Mouse (Mus musculus): ENCODE data around the gene Crls1. TPM values are rescaled to one million over a fixed set of nuclear protein-coding genes. Genes with fewer than 3 reads are reported as not detected.
A peak's percentile ranks its signal among the peaks of the same experiment; 100 is the strongest.

Crls1 gene
- polyA plus RNA-seq, 1 experiment = 46.4 TPM

DNA sequence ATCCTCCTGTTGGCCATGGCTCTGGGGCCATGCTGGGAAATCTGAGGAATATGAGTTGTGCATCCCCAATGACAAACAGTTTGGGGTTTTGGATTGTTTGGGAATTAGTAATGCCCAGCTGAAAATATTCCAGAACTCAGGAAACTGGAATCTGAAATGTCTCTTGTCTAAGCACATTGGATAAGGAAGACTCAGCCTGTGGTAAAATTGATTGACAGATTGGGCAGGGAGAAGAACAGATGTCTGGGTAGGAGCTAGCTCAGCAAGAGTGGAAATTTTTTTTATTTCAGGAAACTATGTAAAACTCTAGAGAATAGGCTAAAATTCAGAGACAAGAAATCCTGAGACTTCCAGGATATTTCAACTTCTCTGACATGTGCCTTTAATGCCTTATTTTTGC is 14.0 kb downstream of the Crls1 start:
- Histone ChIP-seq H3K27me3 (ENCODE audit: control insufficient read depth, insufficient read depth, insufficient read length) (no peaks in the 10 kb centered on the region), H3K4me2 (ENCODE audit: low read depth) (peak overlapping the region; percentile 43), H3K4me3 (no peak overlapping the region), H3K36me3 (ENCODE audit: control insufficient read depth, insufficient read depth) (peaks cover 35% of the 10 kb centered on the region), H3K79me2 (ENCODE audit: control insufficient read depth, insufficient read depth) (peaks cover 50% of the 10 kb centered on the region), H3ac (ENCODE audit: control insufficient read depth, insufficient read length) (no peak overlapping the region)
- TF ChIP-seq E2F4 (IDR thresholded peaks at IDR 0.05; ENCODE audit: insufficient read depth) (no peak), TCF12 (IDR thresholded peaks at IDR 0.05; ENCODE audit: insufficient read depth, poor library complexity, severe bottlenecking) (no peak), MAX (IDR thresholded peaks at IDR 0.05; ENCODE audit: low read depth) (no peak), MYOD1 (IDR thresholded peaks at IDR 0.05; ENCODE audit: control insufficient read depth in 1 of 3, insufficient read length in 2 of 3, low read depth in 2 of 3) (no peak), POLR2A (IDR thresholded peaks at IDR 0.05; ENCODE audit: insufficient read length, low read depth) (no peak), POLR2AphosphoS2 (IDR thresholded peaks at IDR 0.05; ENCODE audit: insufficient read length, low read depth) (no peak), SRF (IDR thresholded peaks at IDR 0.05; ENCODE audit: control insufficient read depth, insufficient read length, low read depth) (no peak), CEBPB (IDR thresholded peaks at IDR 0.05; ENCODE audit: insufficient read depth, poor library complexity, severe bottlenecking) (no peak), REST (IDR thresholded peaks at IDR 0.05; ENCODE audit: insufficient read depth, insufficient read length) (no peak), MYOG (IDR thresholded peaks at IDR 0.05; ENCODE audit: control insufficient read depth in 1 of 3, insufficient read depth in 1 of 3, insufficient read length in 2 of 3, low read depth in 2 of 3) (no peak), USF1 (IDR thresholded peaks at IDR 0.05; ENCODE audit: low read depth) (no peak), TCF3 (IDR thresholded peaks at IDR 0.05; ENCODE audit: insufficient read length, low read depth) (no peak)

DNA sequence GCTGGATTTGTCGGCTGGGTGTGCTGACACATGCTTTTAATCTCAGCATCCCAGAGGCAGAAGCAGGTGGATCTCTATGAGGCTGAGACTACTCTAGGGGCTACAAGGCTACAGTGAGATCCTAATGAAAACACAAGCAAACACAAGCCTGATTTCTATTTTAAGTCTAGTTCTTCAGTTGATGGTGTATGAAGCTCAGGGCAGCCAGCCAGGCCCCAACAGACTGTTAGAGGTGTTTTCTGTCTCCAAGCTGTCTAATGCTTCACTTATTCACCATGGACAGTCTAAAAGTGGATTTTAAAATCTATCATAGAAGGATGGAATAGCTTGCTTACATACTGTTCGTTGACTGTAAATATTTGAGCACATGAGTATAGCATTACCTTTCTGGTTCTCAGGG is 15.0 kb downstream of the Crls1 start:
- H3K4me3 ChIP-seq = no peak overlapping the region
- peak overlapping the region; percentile 5 for H3K4me2 ChIP-seq (ENCODE audit: low read depth)
- peaks cover 40% of the 10 kb centered on the region for H3K79me2 ChIP-seq (ENCODE audit: control insufficient read depth, insufficient read depth)
- H3K27me3 ChIP-seq (ENCODE audit: control insufficient read depth, insufficient read depth, insufficient read length) = no peaks in the 10 kb centered on the region
- H3ac ChIP-seq (ENCODE audit: control insufficient read depth, insufficient read length) = no peak overlapping the region
- peaks cover 39% of the 10 kb centered on the region for H3K36me3 ChIP-seq (ENCODE audit: control insufficient read depth, insufficient read depth)
- TF ChIP-seq CEBPB (IDR thresholded peaks at IDR 0.05; ENCODE audit: insufficient read depth, poor library complexity, severe bottlenecking) (no peak), SRF (IDR thresholded peaks at IDR 0.05; ENCODE audit: control insufficient read depth, insufficient read length, low read depth) (no peak), REST (IDR thresholded peaks at IDR 0.05; ENCODE audit: insufficient read depth, insufficient read length) (no peak), POLR2AphosphoS2 (IDR thresholded peaks at IDR 0.05; ENCODE audit: insufficient read length, low read depth) (no peak), USF1 (IDR thresholded peaks at IDR 0.05; ENCODE audit: low read depth) (no peak)

DNA sequence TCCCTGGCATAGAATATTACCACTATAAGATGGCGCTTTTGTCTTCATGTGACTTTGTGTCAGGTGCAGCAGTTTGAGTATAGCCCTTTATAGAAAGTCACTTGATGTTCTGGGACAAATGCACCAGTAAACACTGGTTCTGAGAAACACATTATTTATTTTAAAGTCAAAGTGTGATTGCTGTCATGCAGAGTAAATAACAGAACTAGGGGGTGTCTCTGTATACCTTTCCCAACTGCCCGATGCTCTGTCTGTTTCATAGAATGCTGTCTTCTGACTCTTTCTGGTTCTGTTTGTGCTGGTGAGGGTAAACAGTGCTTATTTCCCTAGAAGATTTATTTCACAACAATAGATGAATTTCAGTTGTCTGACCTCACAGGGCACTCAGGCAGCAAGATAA is 16.9 kb downstream of the Crls1 start:
- Histone ChIP-seq H3K36me3 (ENCODE audit: control insufficient read depth, insufficient read depth) (peaks cover 43% of the 10 kb centered on the region), H3K27me3 (ENCODE audit: control insufficient read depth, insufficient read depth, insufficient read length) (no peaks in the 10 kb centered on the region), H3K79me2 (ENCODE audit: control insufficient read depth, insufficient read depth) (peaks cover 21% of the 10 kb centered on the region), H3ac (ENCODE audit: control insufficient read depth, insufficient read length) (no peak overlapping the region), H3K4me3 (no peak overlapping the region), H3K4me2 (ENCODE audit: low read depth) (no peak overlapping the region)
- TF ChIP-seq TCF12 (IDR thresholded peaks at IDR 0.05; ENCODE audit: insufficient read depth, poor library complexity, severe bottlenecking) (no peak), E2F4 (IDR thresholded peaks at IDR 0.05; ENCODE audit: insufficient read depth) (no peak), REST (IDR thresholded peaks at IDR 0.05; ENCODE audit: insufficient read depth, insufficient read length) (no peak), CEBPB (IDR thresholded peaks at IDR 0.05; ENCODE audit: insufficient read depth, poor library complexity, severe bottlenecking) (no peak), MYOG (IDR thresholded peaks at IDR 0.05; ENCODE audit: control insufficient read depth in 1 of 3, insufficient read depth in 1 of 3, insufficient read length in 2 of 3, low read depth in 2 of 3) (no peak), POLR2AphosphoS2 (IDR thresholded peaks at IDR 0.05; ENCODE audit: insufficient read length, low read depth) (no peak), SRF (IDR thresholded peaks at IDR 0.05; ENCODE audit: control insufficient read depth, insufficient read length, low read depth) (no peak), MAX (IDR thresholded peaks at IDR 0.05; ENCODE audit: low read depth) (no peak), POLR2A (IDR thresholded peaks at IDR 0.05; ENCODE audit: insufficient read length, low read depth) (no peak), MYOD1 (IDR thresholded peaks at IDR 0.05; ENCODE audit: control insufficient read depth in 1 of 3, insufficient read length in 2 of 3, low read depth in 2 of 3) (no peak), TCF3 (IDR thresholded peaks at IDR 0.05; ENCODE audit: insufficient read length, low read depth) (no peak), USF1 (IDR thresholded peaks at IDR 0.05; ENCODE audit: low read depth) (no peak)

DNA sequence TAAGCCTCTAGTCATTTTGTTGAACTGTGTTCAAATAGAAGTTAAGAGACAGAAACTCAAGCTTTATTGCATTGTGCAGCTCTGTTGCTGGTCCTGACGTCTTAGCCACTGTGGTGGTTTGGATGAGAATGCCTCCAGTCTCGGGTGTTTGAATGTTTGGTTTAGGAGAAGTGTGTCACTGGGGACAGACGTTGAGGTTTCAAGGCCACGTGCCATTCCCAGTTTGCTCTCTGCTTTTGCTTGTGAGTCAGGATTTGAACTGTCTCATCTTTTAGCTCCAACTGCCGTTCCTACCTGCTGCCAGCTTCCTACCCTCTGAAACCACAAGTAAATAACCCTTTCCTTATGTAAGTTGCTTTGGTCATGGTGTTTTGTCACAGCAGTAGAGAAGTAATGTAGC is 21.1 kb downstream of the Crls1 start:
- Histone ChIP-seq H3K36me3 (ENCODE audit: control insufficient read depth, insufficient read depth) (peaks cover 32% of the 10 kb centered on the region), H3K4me2 (ENCODE audit: low read depth) (no peak overlapping the region), H3K27me3 (ENCODE audit: control insufficient read depth, insufficient read depth, insufficient read length) (no peaks in the 10 kb centered on the region), H3K79me2 (ENCODE audit: control insufficient read depth, insufficient read depth) (peaks cover 3% of the 10 kb centered on the region), H3ac (ENCODE audit: control insufficient read depth, insufficient read length) (no peak overlapping the region), H3K4me3 (no peak overlapping the region)
- TF ChIP-seq POLR2A (IDR thresholded peaks at IDR 0.05; ENCODE audit: insufficient read length, low read depth) (no peak), SRF (IDR thresholded peaks at IDR 0.05; ENCODE audit: control insufficient read depth, insufficient read length, low read depth) (no peak), CEBPB (IDR thresholded peaks at IDR 0.05; ENCODE audit: insufficient read depth, poor library complexity, severe bottlenecking) (no peak), TCF3 (IDR thresholded peaks at IDR 0.05; ENCODE audit: insufficient read length, low read depth) (no peak), MAX (IDR thresholded peaks at IDR 0.05; ENCODE audit: low read depth) (no peak), REST (IDR thresholded peaks at IDR 0.05; ENCODE audit: insufficient read depth, insufficient read length) (no peak), MYOD1 (IDR thresholded peaks at IDR 0.05; ENCODE audit: control insufficient read depth in 1 of 3, insufficient read length in 2 of 3, low read depth in 2 of 3) (no peak), TCF12 (IDR thresholded peaks at IDR 0.05; ENCODE audit: insufficient read depth, poor library complexity, severe bottlenecking) (no peak), E2F4 (IDR thresholded peaks at IDR 0.05; ENCODE audit: insufficient read depth) (no peak)

DNA sequence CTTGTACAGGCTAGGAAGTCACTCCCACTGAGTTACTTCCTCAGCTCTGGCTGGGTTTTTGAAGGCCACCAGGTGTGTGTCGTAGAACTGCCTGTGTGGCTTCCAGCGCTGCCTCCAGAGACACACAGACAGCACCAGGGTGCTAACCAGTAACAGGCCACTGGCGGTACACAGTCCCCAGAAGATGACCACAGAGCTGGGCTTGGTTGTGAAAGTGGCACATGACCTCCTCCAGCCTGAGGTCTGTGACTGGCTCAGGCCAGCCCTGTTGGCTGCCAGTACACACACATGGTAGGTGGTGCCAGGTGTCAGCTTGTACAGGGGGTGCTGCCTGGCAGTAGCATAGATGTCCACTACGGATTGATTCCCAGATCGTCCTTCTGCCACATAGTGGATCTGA is 23.2 kb downstream of the Crls1 start:
- TF ChIP-seq POLR2AphosphoS2 (IDR thresholded peaks at IDR 0.05; ENCODE audit: insufficient read length, low read depth) (no peak), E2F4 (IDR thresholded peaks at IDR 0.05; ENCODE audit: insufficient read depth) (no peak), REST (IDR thresholded peaks at IDR 0.05; ENCODE audit: insufficient read depth, insufficient read length) (no peak), TCF3 (IDR thresholded peaks at IDR 0.05; ENCODE audit: insufficient read length, low read depth) (no peak), MYOG (IDR thresholded peaks at IDR 0.05; ENCODE audit: control insufficient read depth in 1 of 3, insufficient read depth in 1 of 3, insufficient read length in 2 of 3, low read depth in 2 of 3) (no peak), POLR2A (IDR thresholded peaks at IDR 0.05; ENCODE audit: insufficient read length, low read depth) (no peak), USF1 (IDR thresholded peaks at IDR 0.05; ENCODE audit: low read depth) (no peak), MYOD1 (IDR thresholded peaks at IDR 0.05; ENCODE audit: control insufficient read depth in 1 of 3, insufficient read length in 2 of 3, low read depth in 2 of 3) (no peak), CEBPB (IDR thresholded peaks at IDR 0.05; ENCODE audit: insufficient read depth, poor library complexity, severe bottlenecking) (no peak), SRF (IDR thresholded peaks at IDR 0.05; ENCODE audit: control insufficient read depth, insufficient read length, low read depth) (no peak), MAX (IDR thresholded peaks at IDR 0.05; ENCODE audit: low read depth) (no peak), TCF12 (IDR thresholded peaks at IDR 0.05; ENCODE audit: insufficient read depth, poor library complexity, severe bottlenecking) (no peak)
- H3K79me2 ChIP-seq (ENCODE audit: control insufficient read depth, insufficient read depth) = no peaks in the 10 kb centered on the region
- H3K36me3 ChIP-seq (ENCODE audit: control insufficient read depth, insufficient read depth) = peaks cover 19% of the 10 kb centered on the region
- H3K4me3 ChIP-seq = no peak overlapping the region
- H3K27me3 ChIP-seq (ENCODE audit: control insufficient read depth, insufficient read depth, insufficient read length) = no peaks in the 10 kb centered on the region
- no peak overlapping the region for H3K4me2 ChIP-seq (ENCODE audit: low read depth)
- H3ac ChIP-seq (ENCODE audit: control insufficient read depth, insufficient read length) = no peak overlapping the region
